Mouse (Mus musculus) left cerebral cortex, postnatal 36 days (tissue): Measurements from ENCODE around the gene Slc4a5. TPM values are rescaled to one million over a fixed set of nuclear protein-coding genes. Genes with fewer than 3 reads are reported as not detected.

Experiments
- DNase-seq, 2 experiments: peaks; one replicate each; pipeline ENCODE4 v3.0.0; 2021 to 2022; ENCODE audit warnings: low spot score in 2 of 2, mixed read lengths in 1 of 2
- intact Hi-C: fragments of 180-260 bp; cut with DNase I; formaldehyde crosslinking; loops from one replicate; pipeline ENCODE4 v1.15.1; 2025
- total RNA-seq, 2 experiments: library from RNA; stranded (reverse); gene quantifications; 2 replicates each; pipeline ENCODE4 v1.2.3; 2021

Slc4a5 gene
- total RNA-seq, 2 experiments from 2014 or later: 0.25 to 0.69 TPM

GRCm38 (mm10) chr6:83280256-83280955 is 60.8 kb downstream of the Slc4a5 start:
- no peak for DNase-seq
- intact Hi-C loops: no loop called here

GRCm38 (mm10) chr6:83300447-83301229 is 81.0 kb downstream of the Slc4a5 start:
- no peak for DNase-seq
- intact Hi-C loops: no loop called here

- no peak for DNase-seq
- intact Hi-C loops: no loop called here
These were observed 81.7 kb downstream of the Slc4a5 start for GRCm38 (mm10) chr6:83301294-83301693.

- intact Hi-C loops: no loop called here
- no peak for DNase-seq
These were observed 82.6 kb downstream of the Slc4a5 start for GRCm38 (mm10) chr6:83302264-83302663.

GRCm38 (mm10) chr6:83309017-83309416 is 89.4 kb downstream of the Slc4a5 start:
- DNase-seq: no peak
- intact Hi-C loops: no loop called here

- DNase-seq: no peak
- intact Hi-C loops: no loop called here
These were observed 91.6 kb downstream of the Slc4a5 start for GRCm38 (mm10) chr6:83311206-83311605.

GRCm38 (mm10) chr6:83312021-83312420 is 92.4 kb downstream of the Slc4a5 start:
- intact Hi-C loops: no loop called here
- DNase-seq: no peak

- DNase-seq: no peak
- intact Hi-C loops: no loop called here
These were observed 92.9 kb downstream of the Slc4a5 start for GRCm38 (mm10) chr6:83312514-83312913.

- DNase-seq: no peak
- intact Hi-C loops: no loop called here
These were observed 95.7 kb downstream of the Slc4a5 start for GRCm38 (mm10) chr6:83315293-83315692.

GRCm38 (mm10) chr6:83316022-83316421 is 96.4 kb downstream of the Slc4a5 start:
- DNase-seq: no peak
- intact Hi-C loops: no loop called here

- peak; percentile 89 for DNase-seq
- intact Hi-C loops: no loop called here
These were observed 97.6 kb downstream of the Slc4a5 start for GRCm38 (mm10) chr6:83317108-83317741.

GRCm38 (mm10) chr6:83321927-83322326 is 102.3 kb downstream of the Slc4a5 start:
- intact Hi-C loops: loop anchor here (10.0 kb wide), 1 partner anchor 207 kb away; the partner anchor contains the start of gene Mogs
- DNase-seq: no peak

GRCm38 (mm10) chr6:83322794-83323193 is 103.2 kb downstream of the Slc4a5 start:
- intact Hi-C loops: loop anchor here (10.0 kb wide), 1 partner anchor 208 kb away; the partner anchor contains the start of gene Mogs

GRCm38 (mm10) chr6:83323652-83324419 is 104.2 kb downstream of the Slc4a5 start:
- DNase-seq: no peak
- intact Hi-C loops: loop anchor here (10.0 kb wide), 1 partner anchor 209 kb away; the partner anchor contains the start of gene Mogs

More at GRCm38 (mm10) chr6:83322794-83323193, 103.2 kb downstream of the Slc4a5 start:
- no peak for DNase-seq

- DNase-seq: peak; percentile 92 to 95
- intact Hi-C loops: loop anchor here (5.0 to 10.0 kb wide), 2 partner anchors 113 to 211 kb away; partner anchors contain the start of gene Mogs
These were observed 106.1 kb downstream of the Slc4a5 start, which contains the start of the genes Mthfd2 and Mob1a for GRCm38 (mm10) chr6:83325525-83326393. TSS of gene Mthfd2 (minus strand) at chr6:83325908. TSS of gene Mob1a (plus strand) at chr6:83326016.

GRCm38 (mm10) chr6:83326394-83326736 is 106.7 kb downstream of the Slc4a5 start:
- intact Hi-C loops: loop anchor here (5.0 to 10.0 kb wide), 2 partner anchors 114 to 212 kb away; partner anchors contain the start of gene Mogs
- DNase-seq: no peak

GRCm38 (mm10) chr6:83326761-83327160 is 107.1 kb downstream of the Slc4a5 start:
- DNase-seq: no peak
- intact Hi-C loops: loop anchor here (5.0 to 10.0 kb wide), 2 partner anchors 114 to 212 kb away; partner anchors contain the start of gene Mogs

GRCm38 (mm10) chr6:83327591-83328190 is 108.1 kb downstream of the Slc4a5 start:
- intact Hi-C loops: loop anchor here (5.0 to 10.0 kb wide), 2 partner anchors 115 to 213 kb away; partner anchors contain the start of gene Mogs

More at GRCm38 (mm10) chr6:83327591-83328190, 108.1 kb downstream of the Slc4a5 start:
- DNase-seq: no peak
